Comparison of ENCODE assay signal across 8 mouse cellular contexts in genomic region chr12:85973526-85973925, GRCm38 (mm10).
DNase-seq lines count a peak whose midpoint lies in the region; ATAC-seq lines count a peak whose summit lies in the region.

No protein-coding gene starts in this region.

- H3K4me1 ChIP-seq in embryonic facial prominence, embryonic 13.5 days: peaks cover 50% of the 10 kb centered on the region
- H3K4me1 ChIP-seq in embryonic facial prominence, embryonic 10.5 days: peaks cover 11% of the 10 kb centered on the region
- H3K4me1 ChIP-seq in midbrain, embryonic 14.5 days (ENCODE audit: control insufficient read depth, insufficient read depth, low read length): no peaks in the 10 kb centered on the region
- H3K4me1 ChIP-seq in hindbrain, embryonic 12.5 days: peaks cover 11% of the 10 kb centered on the region; the same call in 1 of the 2 replicates

- DNase-seq in embryonic facial prominence, embryonic 10.5 days (ENCODE audit: low spot score): no peak
- peak; percentile 60 for DNase-seq in 3134 (ENCODE audit: extremely low read depth, insufficient read length, low spot score)
- peak; percentile 28 for DNase-seq in gastrocnemius, postnatal 10 days
- peak; percentile 34 for DNase-seq in lung, postnatal 14 days
- DNase-seq in midbrain, embryonic 14.5 days: no peak
- no peak for DNase-seq in left cerebral cortex, postnatal 14 days (ENCODE audit: low spot score in 2 of 2)

- no peaks in the 10 kb centered on the region for H3K36me3 ChIP-seq in embryonic facial prominence, embryonic 13.5 days
- H3K36me3 ChIP-seq in embryonic facial prominence, embryonic 10.5 days (replicated peaks): 0 out of 2 replicates have a peak, but pooled peaks cover under 1% of the 10 kb centered on the region
- no peaks in the 10 kb centered on the region for H3K36me3 ChIP-seq in midbrain, embryonic 14.5 days (ENCODE audit: control insufficient read depth, insufficient read depth, low read length)
- H3K36me3 ChIP-seq in hindbrain, embryonic 12.5 days: no peaks in the 10 kb centered on the region

- H3K27me3 ChIP-seq in embryonic facial prominence, embryonic 13.5 days: no peaks in the 10 kb centered on the region
- no peaks in the 10 kb centered on the region for H3K27me3 ChIP-seq in embryonic facial prominence, embryonic 10.5 days (replicated peaks; ENCODE audit: low read depth, poor library complexity, severe bottlenecking)
- H3K27me3 ChIP-seq in midbrain, embryonic 14.5 days (ENCODE audit: control insufficient read depth, insufficient read depth, low read length): no peaks in the 10 kb centered on the region
- H3K27me3 ChIP-seq in hindbrain, embryonic 12.5 days: no peaks in the 10 kb centered on the region

- H3K9me3 ChIP-seq in embryonic facial prominence, embryonic 13.5 days: no peaks in the 10 kb centered on the region
- H3K9me3 ChIP-seq in embryonic facial prominence, embryonic 10.5 days: no peaks in the 10 kb centered on the region
- H3K9me3 ChIP-seq in midbrain, embryonic 14.5 days (ENCODE audit: control insufficient read depth, low read length): no peaks in the 10 kb centered on the region
- no peaks in the 10 kb centered on the region for H3K9me3 ChIP-seq in hindbrain, embryonic 12.5 days (replicated peaks)

- 40% methylated on average over 4 of the region's 4 CpGs for WGBS in embryonic facial prominence, embryonic 13.5 days
- WGBS in embryonic facial prominence, embryonic 10.5 days: 76% methylated on average over 4 of the region's 4 CpGs
- WGBS in midbrain, embryonic 14.5 days: 76% methylated on average over 4 of the region's 4 CpGs
- WGBS in hindbrain, embryonic 12.5 days: 75% methylated on average over 4 of the region's 4 CpGs

- no peak overlapping the region for H3K4me2 ChIP-seq in embryonic facial prominence, embryonic 13.5 days
- no peak overlapping the region for H3K4me2 ChIP-seq in midbrain, embryonic 14.5 days (ENCODE audit: low read length)
- no peak overlapping the region for H3K4me2 ChIP-seq in hindbrain, embryonic 12.5 days (replicated peaks)

- intact Hi-C loops in left cerebral cortex, postnatal 14 days (cut with DNase I): no loop called here

- peak overlapping the region; percentile 62 for H3K27ac ChIP-seq in embryonic facial prominence, embryonic 13.5 days
- no peak overlapping the region for H3K27ac ChIP-seq in embryonic facial prominence, embryonic 10.5 days (replicated peaks)
- no peak overlapping the region for H3K27ac ChIP-seq in midbrain, embryonic 14.5 days (replicated peaks; ENCODE audit: low read depth, low read length)
- no peak overlapping the region for H3K27ac ChIP-seq in hindbrain, embryonic 12.5 days

- H3K4me3 ChIP-seq in embryonic facial prominence, embryonic 13.5 days: no peak overlapping the region
- H3K4me3 ChIP-seq in embryonic facial prominence, embryonic 10.5 days: no peak overlapping the region
- no peak overlapping the region for H3K4me3 ChIP-seq in midbrain, embryonic 14.5 days (replicated peaks; ENCODE audit: low read depth, low read length)
- H3K4me3 ChIP-seq in hindbrain, embryonic 12.5 days: no peak overlapping the region

- no peak overlapping the region for H3K9ac ChIP-seq in embryonic facial prominence, embryonic 13.5 days
- no peak overlapping the region for H3K9ac ChIP-seq in midbrain, embryonic 14.5 days (replicated peaks; ENCODE audit: low read length)
- no peak overlapping the region for H3K9ac ChIP-seq in hindbrain, embryonic 12.5 days

- ATAC-seq in embryonic facial prominence, embryonic 13.5 days (ENCODE audit: insufficient number of reproducible peaks, insufficient read depth, low FRiP score, low TSS enrichment, low read depth): peak; percentile 41; the same call in 1 of the 2 replicates
- ATAC-seq in midbrain, embryonic 14.5 days (ENCODE audit: low FRiP score, low TSS enrichment): no peak
- ATAC-seq in hindbrain, embryonic 12.5 days (ENCODE audit: low FRiP score): no peak

Comparison
In these comparisons a context has a peak if more than half of its experiments do, and no peak if none do; other contexts are left out.
1. DNase-seq: peak in 3134 (single experiment), gastrocnemius, postnatal 10 days (single experiment) and lung, postnatal 14 days (single experiment); none in embryonic facial prominence, embryonic 10.5 days (single experiment), midbrain, embryonic 14.5 days (single experiment) and left cerebral cortex, postnatal 14 days (0 of 2).